Comparison of ENCODE assay signal across 8 mouse cellular contexts in the genomic region with DNA sequence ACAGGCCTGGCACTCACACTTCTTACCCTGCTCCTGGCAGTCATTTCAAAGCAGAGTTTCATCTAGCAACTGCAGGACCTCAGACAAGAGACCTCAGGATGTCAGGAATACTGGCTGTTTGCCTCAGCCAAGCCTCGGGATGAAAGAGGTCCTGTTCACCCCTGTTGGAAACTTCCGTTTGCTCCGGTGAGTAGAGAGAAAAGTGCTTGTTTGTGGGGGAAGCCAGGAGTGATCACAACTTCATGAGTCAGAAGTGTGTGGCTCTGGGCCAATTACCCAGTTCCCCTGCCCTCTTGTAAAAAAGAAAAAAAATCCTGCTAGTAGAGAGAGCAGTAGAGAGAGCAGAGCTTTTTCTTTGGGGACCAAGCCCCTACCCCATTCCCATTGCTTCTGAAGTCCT.
A peak's percentile ranks its signal among the peaks of the same experiment; 100 is the strongest.
DNase-seq lines count a peak whose midpoint lies in the region; ATAC-seq lines count a peak whose summit lies in the region.

No protein-coding gene starts in this region.

- DNase-seq in embryo, embryonic 10 days (ENCODE audit: low spot score) = peak; percentile 5
- DNase-seq in embryo, embryonic 9.5 days (ENCODE audit: extremely low spot score) = no peak
- DNase-seq in lung, postnatal 36 days = no peak
- no peak for DNase-seq in gastrocnemius, postnatal 14 days
- no peak for DNase-seq in spleen, adult 12 weeks (ENCODE audit: low spot score)

- no peaks in the 10 kb centered on the region for H3K4me1 ChIP-seq in lung, embryonic 16.5 days (replicated peaks; ENCODE audit: control insufficient read depth, insufficient read depth, low read length)
- peaks cover 17% of the 10 kb centered on the region for H3K4me1 ChIP-seq in forebrain, embryonic 15.5 days

- no peak overlapping the region for H3K4me3 ChIP-seq in lung, embryonic 16.5 days (ENCODE audit: low read length)
- no peak overlapping the region for H3K4me3 ChIP-seq in forebrain, embryonic 15.5 days

- no peaks in the 10 kb centered on the region for H3K36me3 ChIP-seq in lung, embryonic 16.5 days (ENCODE audit: control insufficient read depth, insufficient read depth, low read length)
- H3K36me3 ChIP-seq in forebrain, embryonic 15.5 days = no peaks in the 10 kb centered on the region

- no peaks in the 10 kb centered on the region for H3K9me3 ChIP-seq in lung, embryonic 16.5 days (ENCODE audit: control insufficient read depth, low read length)
- no peaks in the 10 kb centered on the region for H3K9me3 ChIP-seq in forebrain, embryonic 15.5 days

- peak; percentile 64 for ATAC-seq in lung, embryonic 16.5 days (ENCODE audit: low read depth)
- peak; percentile 85 for ATAC-seq in forebrain, embryonic 15.5 days (replicated peaks)
- ATAC-seq in megakaryocyte progenitor cell, adult 5-6 weeks (replicated peaks; ENCODE audit: poor library complexity) = peak; percentile 26; the same call in 1 of the 2 replicates

- H3K27me3 ChIP-seq in lung, embryonic 16.5 days (ENCODE audit: control insufficient read depth, insufficient read depth, low read depth, low read length) = no peaks in the 10 kb centered on the region
- H3K27me3 ChIP-seq in forebrain, embryonic 15.5 days = no peaks in the 10 kb centered on the region

- no peak overlapping the region for H3K27ac ChIP-seq in lung, embryonic 16.5 days (ENCODE audit: low read length)
- H3K27ac ChIP-seq in forebrain, embryonic 15.5 days (replicated peaks) = no peak overlapping the region

- 12% methylated on average over 3 of the region's 3 CpGs for WGBS in lung, embryonic 16.5 days
- 13% methylated on average over 3 of the region's 3 CpGs for WGBS in forebrain, embryonic 15.5 days

- intact Hi-C loops in gastrocnemius, postnatal 14 days (cut with DNase I; ENCODE audit: low total_unique reads) = no loop called here

- no peak overlapping the region for H3K4me2 ChIP-seq in lung, embryonic 16.5 days (ENCODE audit: low read depth, low read length)
- H3K4me2 ChIP-seq in forebrain, embryonic 15.5 days (replicated peaks) = no peak overlapping the region

- no peak overlapping the region for H3K9ac ChIP-seq in lung, embryonic 16.5 days (ENCODE audit: low read length)
- H3K9ac ChIP-seq in forebrain, embryonic 15.5 days (replicated peaks) = no peak overlapping the region

Comparison
In these comparisons a context has a peak if more than half of its experiments do, and no peak if none do; other contexts are left out.
1. ATAC-seq: peak in every context shown above with its lines; median percentile 85 in forebrain, embryonic 15.5 days; 64 in lung, embryonic 16.5 days; 26 in megakaryocyte progenitor cell, adult 5-6 weeks.